Mouse (Mus musculus) embryonic facial prominence, embryonic 12.5 days (tissue): ENCODE results near the gene Btnl1. TPM values are rescaled to one million over a fixed set of nuclear protein-coding genes. Genes with fewer than 3 reads are reported as not detected.
A peak's percentile ranks its signal among the peaks of the same experiment; 100 is the strongest.

Experiments
- ATAC-seq: fragments of 200-750 bp; cut with Nextera tagmentation; 2 replicates; pipeline ENCODE4 v1.8.0; 2017; ENCODE audit not compliant: insufficient number of reproducible peaks, insufficient read depth, low FRiP score, low TSS enrichment
- H3K27ac ChIP-seq: fragments of 300-500 bp; sonication (generic); 2 replicates; pipeline ENCODE4 v1.5.1; 2016; ENCODE audit warnings: mild to moderate bottlenecking
- H3K27me3 ChIP-seq: fragments of 300-500 bp; sonication (generic); 2 replicates; pipeline ENCODE4 v1.6.1; 2016; ENCODE audit warnings: mild to moderate bottlenecking, moderate library complexity
- H3K36me3 ChIP-seq: fragments of 300-500 bp; sonication (generic); 2 replicates; pipeline ENCODE4 v1.6.1; 2016; ENCODE audit warnings: mild to moderate bottlenecking
- H3K4me1 ChIP-seq: fragments of 300-500 bp; sonication (generic); 2 replicates; pipeline ENCODE4 v1.6.1; 2016
- H3K4me2 ChIP-seq: fragments of 300-500 bp; sonication (generic); replicated peaks from 2 replicates; pipeline ENCODE4 v1.6.1; 2016; ENCODE audit warnings: mild to moderate bottlenecking, moderate library complexity
- H3K4me3 ChIP-seq: fragments of 300-500 bp; sonication (generic); 2 replicates; pipeline ENCODE4 v1.5.1; 2016; ENCODE audit warnings: mild to moderate bottlenecking
- H3K9ac ChIP-seq: fragments of 300-500 bp; sonication (generic); 2 replicates; pipeline ENCODE4 v1.6.1; 2016; ENCODE audit warnings: mild to moderate bottlenecking, moderate library complexity
- H3K9me3 ChIP-seq: fragments of 300-500 bp; sonication (generic); 2 replicates; pipeline ENCODE4 v1.6.1; 2016; ENCODE audit warnings: mild to moderate bottlenecking, moderate library complexity
- WGBS: fragments of 180-500 bp; shearing (Covaris S2); methylation state at CpG from one replicate; pipeline ENCODE4 v1.1.7; 2016; 5-methylcytosine and 5-hydroxymethylcytosine counted together
- polyA plus RNA-seq: library from polyadenylated mRNA; unstranded; fragments of >200 nt; fragmentation: Nextera tagmentation; extraction: Ambion mirVana; gene quantifications from 2 replicates; pipeline ENCODE4 v1.2.1, GENCODE M21; 2016

The Btnl1 gene
- polyA plus RNA-seq, 1 experiment from 2014 or later: not detected

- H3K4me2 ChIP-seq: 0 out of 2 replicates have a peak overlapping the region, but pooled peaks have one; percentile 64
These were observed 14.6 kb downstream of the Btnl1 start for GRCm38 (mm10) chr17:34391507-34391906.

DNA sequence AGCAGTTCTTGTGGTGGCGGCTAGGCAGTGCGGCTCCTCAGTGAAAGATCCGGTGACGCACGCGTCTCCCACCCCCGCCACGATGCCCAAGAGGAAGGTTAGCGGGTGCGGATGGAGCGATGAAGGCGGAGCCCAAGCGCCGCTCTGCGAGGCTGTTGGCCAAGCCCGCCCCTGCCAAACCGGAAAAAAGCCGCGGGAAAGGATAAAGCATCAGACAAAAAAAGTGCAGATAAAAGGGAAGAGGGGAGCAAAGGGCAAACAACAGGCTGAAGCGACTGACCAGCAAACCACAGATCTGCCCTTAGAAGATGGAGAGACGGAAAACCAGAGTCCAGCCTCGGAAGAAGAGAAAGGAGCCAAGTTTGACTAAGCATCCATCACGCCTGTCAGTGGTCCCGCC, 15.4 kb downstream of the Btnl1 start:
- WGBS: 3% methylated on average over 24 of the region's 24 CpGs
- peaks cover 10% of the 10 kb centered on the region for H3K27me3 ChIP-seq
- H3K27ac ChIP-seq: no peak overlapping the region
- peak overlapping the region; percentile 31 for H3K4me3 ChIP-seq
- H3K9ac ChIP-seq: 0 out of 2 replicates have a peak overlapping the region, but pooled peaks have one; percentile 15
- H3K9me3 ChIP-seq: no peaks in the 10 kb centered on the region
- no peaks in the 10 kb centered on the region for H3K4me1 ChIP-seq
- no peaks in the 10 kb centered on the region for H3K36me3 ChIP-seq
- peak overlapping the region; percentile 64 for H3K4me2 ChIP-seq
- no peak for ATAC-seq

More at GRCm38 (mm10) chr17:34391507-34391906, 14.6 kb downstream of the Btnl1 start:
- Histone ChIP-seq H3K27ac (no peak overlapping the region), H3K36me3 (no peaks in the 10 kb centered on the region), H3K4me3 (no peak overlapping the region), H3K27me3 (peaks cover 10% of the 10 kb centered on the region), H3K4me1 (no peaks in the 10 kb centered on the region), H3K9me3 (no peaks in the 10 kb centered on the region), H3K9ac (no peak overlapping the region)
- no peak for ATAC-seq
- WGBS: 73% methylated on average over 7 of the region's 7 CpGs

DNA sequence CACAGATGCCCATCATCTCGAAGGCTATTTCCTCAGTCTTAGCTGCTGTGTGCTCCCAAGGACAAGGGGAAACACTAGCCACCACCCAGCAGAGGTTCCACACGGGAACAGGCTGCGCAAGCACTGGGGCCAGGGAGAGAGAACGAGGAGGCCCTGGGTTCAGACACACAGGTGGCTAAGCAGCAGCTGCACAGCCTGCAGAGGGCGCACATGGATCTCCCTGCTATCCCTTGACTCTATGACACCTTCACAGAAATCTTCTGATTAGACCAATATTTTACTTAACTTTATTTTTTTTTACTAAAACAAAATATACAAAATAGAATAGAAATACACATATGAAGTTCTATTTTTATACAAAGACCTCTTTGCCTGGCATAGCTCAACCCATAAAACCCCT, 20.4 kb downstream of the Btnl1 start:
- Histone ChIP-seq H3K4me2 (no peak overlapping the region), H3K27me3 (no peaks in the 10 kb centered on the region), H3K36me3 (no peaks in the 10 kb centered on the region), H3K27ac (no peak overlapping the region), H3K9me3 (no peaks in the 10 kb centered on the region), H3K4me3 (no peak overlapping the region), H3K9ac (no peak overlapping the region), H3K4me1 (no peaks in the 10 kb centered on the region)
- no peak for ATAC-seq
- 69% methylated on average over 5 of the region's 5 CpGs for WGBS

DNA sequence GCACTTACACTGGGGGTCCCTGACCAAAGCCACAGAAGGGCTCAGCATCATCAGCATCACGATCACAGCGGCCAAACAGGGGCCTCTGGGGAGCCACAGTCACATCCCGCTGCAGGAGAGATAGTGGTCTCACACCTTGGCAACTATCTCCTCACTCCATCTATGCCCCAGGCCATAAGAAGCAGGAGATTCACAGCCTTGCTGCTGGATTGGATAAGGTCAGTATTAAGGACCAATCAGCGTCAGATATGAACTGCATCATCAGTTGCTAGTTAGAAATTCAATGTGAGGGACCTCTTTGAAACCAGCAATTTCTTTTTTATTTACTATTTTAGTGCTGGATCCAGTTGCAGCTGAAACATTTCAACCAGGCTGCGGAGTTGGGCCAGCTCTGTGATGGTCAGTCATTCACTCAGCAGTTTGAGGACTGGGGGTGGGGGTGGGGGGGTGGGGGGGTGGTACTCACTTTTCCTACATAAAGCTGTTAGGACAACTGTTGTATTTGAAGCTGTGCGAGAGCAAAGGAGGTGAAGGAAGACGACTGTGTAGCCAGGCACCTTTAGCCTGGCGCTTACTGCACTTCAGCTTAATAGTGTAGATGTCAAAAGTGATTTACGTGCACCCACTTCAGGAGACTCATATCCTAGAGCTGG, 21.3 kb downstream of the Btnl1 start:
- Histone ChIP-seq H3K27ac (peak overlapping the region; percentile 84; the same call in 1 of the 2 replicates), H3K9me3 (no peaks in the 10 kb centered on the region), H3K4me1 (no peaks in the 10 kb centered on the region), H3K9ac (no peak overlapping the region), H3K4me3 (peak overlapping the region; percentile 50), H3K4me2 (peak overlapping the region; percentile 64), H3K36me3 (no peaks in the 10 kb centered on the region), H3K27me3 (no peaks in the 10 kb centered on the region)
- 14% methylated on average over 9 of the region's 9 CpGs for WGBS
- peak; percentile 74 for ATAC-seq

DNA sequence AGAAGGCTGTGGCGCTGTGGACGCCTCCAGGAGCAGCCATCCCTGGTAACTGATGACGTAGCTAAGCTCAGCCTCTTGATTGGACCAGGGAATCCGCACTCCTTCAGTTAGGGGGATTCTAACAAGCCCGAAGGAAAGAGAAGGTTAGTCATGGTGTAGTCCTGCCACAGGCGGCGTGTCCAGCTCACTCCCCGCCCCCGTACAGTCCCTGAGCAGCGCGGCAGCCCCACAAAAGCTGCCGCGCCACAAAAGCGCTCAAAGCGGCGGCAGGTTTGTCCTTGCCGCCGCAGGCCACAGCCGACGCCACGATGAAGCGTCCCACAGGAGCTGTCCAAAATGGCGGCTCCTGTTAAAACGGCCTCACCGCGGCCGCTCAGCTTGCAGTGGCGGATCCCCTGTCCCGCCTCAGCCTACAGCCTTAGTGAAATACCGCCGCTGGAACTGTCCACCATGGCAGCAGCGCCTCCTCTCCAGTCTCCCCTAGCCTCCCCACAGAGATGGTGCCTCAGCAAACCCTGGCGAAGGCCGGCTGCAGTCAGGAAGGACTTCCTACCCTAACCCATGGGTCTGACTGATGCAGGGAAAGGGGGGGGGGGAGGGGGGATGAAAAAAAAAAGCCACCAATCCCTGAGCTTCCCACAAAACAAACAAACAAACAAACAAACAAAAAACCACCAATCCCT, 21.9 kb downstream of the Btnl1 start, which contains the start of gene BC051142:
Gene BC051142, plus strand, starts transcription at position 110 of the 683 bp plus-strand sequence.
- Histone ChIP-seq H3K27ac (peak within 1 kb of the TSS; percentile 84), H3K4me3 (peak within 1 kb of the TSS; percentile 50), H3K27me3 (no peaks in the 10 kb centered on the region), H3K9me3 (no peaks in the 10 kb centered on the region), H3K4me1 (no peaks in the 10 kb centered on the region), H3K36me3 (no peaks in the 10 kb centered on the region), H3K4me2 (peak within 1 kb of the TSS; percentile 64), H3K9ac (peak within 1 kb of the TSS; percentile 64)
- WGBS: 2% methylated on average over 34 of the region's 34 CpGs
- ATAC-seq: peak; percentile 90

- H3K27me3 ChIP-seq: no peaks in the 10 kb centered on the region
- peak overlapping the region; percentile 64 for H3K4me2 ChIP-seq
- no peaks in the 10 kb centered on the region for H3K4me1 ChIP-seq
- H3K9ac ChIP-seq: no peak overlapping the region
- no peak overlapping the region for H3K27ac ChIP-seq
- H3K9me3 ChIP-seq: no peaks in the 10 kb centered on the region
- peak overlapping the region; percentile 50 for H3K4me3 ChIP-seq
- no peak for ATAC-seq
- WGBS: 43% methylated on average over 4 of the region's 4 CpGs
- no peaks in the 10 kb centered on the region for H3K36me3 ChIP-seq
These were observed 22.4 kb downstream of the Btnl1 start for GRCm38 (mm10) chr17:34399394-34399715.

DNA sequence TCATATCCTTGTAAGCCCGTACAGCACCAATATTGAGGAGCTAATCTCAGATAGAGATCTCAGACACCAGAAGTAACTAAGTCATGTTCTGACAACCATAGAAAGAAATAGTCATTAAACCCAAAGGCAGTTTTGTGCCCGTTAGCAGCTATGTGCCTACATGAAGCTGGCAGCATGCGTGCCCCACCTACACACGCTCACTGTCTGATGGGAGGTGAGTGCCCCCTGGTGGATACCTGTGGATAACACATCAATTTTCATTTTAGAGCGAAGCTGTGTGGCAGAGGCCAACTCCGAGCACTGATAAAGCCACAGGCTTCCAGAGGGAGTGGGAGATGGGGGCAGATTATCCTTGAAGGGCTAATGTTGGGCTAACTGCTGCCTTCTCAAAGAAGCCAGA, 34.2 kb downstream of the Btnl1 start:
- 27% methylated on average over 6 of the region's 6 CpGs for WGBS
- H3K9me3 ChIP-seq: no peaks in the 10 kb centered on the region
- no peaks in the 10 kb centered on the region for H3K4me1 ChIP-seq
- no peaks in the 10 kb centered on the region for H3K36me3 ChIP-seq
- no peak overlapping the region for H3K9ac ChIP-seq
- H3K4me2 ChIP-seq: no peak overlapping the region
- no peak overlapping the region for H3K4me3 ChIP-seq
- no peak for ATAC-seq
- 0 out of 2 replicates have a peak, but pooled peaks cover 2% of the 10 kb centered on the region for H3K27me3 ChIP-seq
- no peak overlapping the region for H3K27ac ChIP-seq

DNA sequence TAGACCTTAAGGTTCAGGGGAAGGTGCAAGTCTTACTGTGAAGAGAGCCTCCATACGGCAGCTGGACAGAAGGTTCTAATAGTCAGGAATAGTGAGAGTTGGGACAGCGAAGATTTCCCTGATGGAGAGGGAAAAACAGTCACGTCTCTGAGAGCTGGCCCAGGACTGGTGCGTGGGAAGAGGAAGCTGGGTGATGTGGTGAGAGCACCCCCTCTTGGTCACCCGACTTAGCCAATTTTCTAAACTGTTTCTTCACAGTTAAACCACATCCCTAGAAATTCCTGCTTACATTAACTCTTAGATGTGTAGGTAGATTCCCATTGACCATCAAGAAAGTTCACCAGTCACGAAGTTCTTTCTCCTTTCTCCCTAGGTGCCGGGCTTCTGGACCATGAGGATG, 43.1 kb downstream of the Btnl1 start:
- Histone ChIP-seq H3K4me2 (no peak overlapping the region), H3K9me3 (no peaks in the 10 kb centered on the region), H3K4me3 (no peak overlapping the region), H3K27me3 (0 out of 2 replicates have a peak, but pooled peaks cover 3% of the 10 kb centered on the region), H3K27ac (no peak overlapping the region), H3K4me1 (no peaks in the 10 kb centered on the region), H3K9ac (no peak overlapping the region), H3K36me3 (no peaks in the 10 kb centered on the region)
- ATAC-seq: no peak
- 69% methylated on average over 7 of the region's 7 CpGs for WGBS

- no peak for ATAC-seq
- no peak overlapping the region for H3K9ac ChIP-seq
- H3K9me3 ChIP-seq: no peaks in the 10 kb centered on the region
- no peak overlapping the region for H3K4me2 ChIP-seq
- H3K27ac ChIP-seq: no peak overlapping the region
- no peaks in the 10 kb centered on the region for H3K36me3 ChIP-seq
- H3K27me3 ChIP-seq: 0 out of 2 replicates have a peak, but pooled peaks cover 2% of the 10 kb centered on the region
- no peaks in the 10 kb centered on the region for H3K4me1 ChIP-seq
- H3K4me3 ChIP-seq: no peak overlapping the region
These were observed 50.7 kb downstream of the Btnl1 start for GRCm38 (mm10) chr17:34427597-34427996.

Other genes starting within 250 kb of the Btnl1 start
- 0.19 and 0.42 TPM in 2 replicates for gene H2-DMb2, start 233.8 kb upstream of the Btnl1 start, polyA plus RNA-seq
- 2.0 and 2.4 TPM in 2 replicates for gene H2-DMb1, start 224.1 kb upstream of the Btnl1 start, polyA plus RNA-seq
- gene Tap1, start 189.6 kb upstream of the Btnl1 start, polyA plus RNA-seq: 4.7 TPM in 2 replicates
- gene Psmb9, start 189.4 kb upstream of the Btnl1 start, polyA plus RNA-seq: 1.8 and 2.0 TPM in 2 replicates
- gene Psmb8, start 179.4 kb upstream of the Btnl1 start, polyA plus RNA-seq: 2.1 and 3.5 TPM in 2 replicates
- 1.3 and 2.3 TPM in 2 replicates for gene Tap2, start 173.6 kb upstream of the Btnl1 start, polyA plus RNA-seq
- gene H2-Ob, start 138.2 kb upstream of the Btnl1 start, polyA plus RNA-seq: not detected in 2 replicates
- 2.9 and 3.4 TPM in 2 replicates for gene H2-Ab1, start 119.4 kb upstream of the Btnl1 start, polyA plus RNA-seq
- 0.19 TPM in 1 of 2 replicates, not detected in the other for gene H2-Aa, start 89.3 kb upstream of the Btnl1 start, polyA plus RNA-seq
- 1.4 and 1.5 TPM in 2 replicates for gene H2-Eb1, start 71.3 kb upstream of the Btnl1 start, polyA plus RNA-seq
- not detected in 2 replicates for gene H2-Eb2, start 51.5 kb upstream of the Btnl1 start, polyA plus RNA-seq
- not detected in 2 replicates for gene Btnl2, start 22.3 kb upstream of the Btnl1 start, polyA plus RNA-seq
- 0.81 and 1.00 TPM in 2 replicates for gene BC051142, start 21.7 kb downstream of the Btnl1 start, polyA plus RNA-seq
- not detected in 2 replicates for gene Btnl4, start 100.2 kb downstream of the Btnl1 start, polyA plus RNA-seq
- gene Btnl6, start 140.2 kb downstream of the Btnl1 start, polyA plus RNA-seq: not detected in 2 replicates
- gene Notch4, start 187.1 kb downstream of the Btnl1 start, polyA plus RNA-seq: 6.9 TPM in 2 replicates
- 3.5 and 6.3 TPM in 2 replicates for gene Gpsm3, start 212.7 kb downstream of the Btnl1 start, polyA plus RNA-seq
- gene Pbx2, start 214.1 kb downstream of the Btnl1 start, polyA plus RNA-seq: 25.1 and 28.0 TPM in 2 replicates
- 3.1 and 3.5 TPM in 2 replicates for gene Ager, start 220.7 kb downstream of the Btnl1 start, polyA plus RNA-seq
- gene Rnf5, start 226.6 kb downstream of the Btnl1 start, polyA plus RNA-seq: 139 TPM in 2 replicates
- 54.8 and 62.8 TPM in 2 replicates for gene Agpat1, start 227.1 kb downstream of the Btnl1 start, polyA plus RNA-seq
- gene Egfl8, start 238.8 kb downstream of the Btnl1 start, polyA plus RNA-seq: 7.0 and 10.1 TPM in 2 replicates